Mouse (Mus musculus) frontal cortex, postnatal 14 days (tissue): ENCODE measurements around the gene Olfr784.
"Not testable (repeated sequence)": the region's sequence is repeated elsewhere in the genome, so short reads cannot be mapped to it uniquely, and the experiment has no call there.

Experiments used
- DNase-seq, 2 experiments: peaks; one replicate each; pipeline ENCODE4 v3.0.0; 2022; ENCODE audit warnings: low spot score in 2 of 2

Olfr784 gene

DNA sequence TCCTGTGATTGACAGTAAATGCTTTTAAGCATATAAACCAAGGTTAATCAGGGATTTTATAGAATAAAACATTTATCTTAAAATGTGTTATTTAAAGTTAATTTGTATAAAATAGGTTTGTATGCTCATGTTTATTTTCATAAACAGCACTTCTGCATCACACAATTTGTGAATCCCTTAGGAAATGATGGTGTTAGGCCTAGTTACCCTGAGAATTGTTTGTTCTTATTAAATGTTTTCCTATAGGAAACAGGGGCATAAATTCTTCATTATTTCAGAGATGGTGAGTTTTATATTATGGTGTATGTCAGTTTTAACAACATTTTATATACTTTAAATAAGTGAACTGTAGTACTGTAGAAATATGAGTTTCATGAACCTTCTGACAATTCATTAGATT, at the start of gene Olfr784:
Olfr784 (plus strand) TSS at position 301 of the 400 bp plus-strand sequence.
- no peak for DNase-seq

DNA sequence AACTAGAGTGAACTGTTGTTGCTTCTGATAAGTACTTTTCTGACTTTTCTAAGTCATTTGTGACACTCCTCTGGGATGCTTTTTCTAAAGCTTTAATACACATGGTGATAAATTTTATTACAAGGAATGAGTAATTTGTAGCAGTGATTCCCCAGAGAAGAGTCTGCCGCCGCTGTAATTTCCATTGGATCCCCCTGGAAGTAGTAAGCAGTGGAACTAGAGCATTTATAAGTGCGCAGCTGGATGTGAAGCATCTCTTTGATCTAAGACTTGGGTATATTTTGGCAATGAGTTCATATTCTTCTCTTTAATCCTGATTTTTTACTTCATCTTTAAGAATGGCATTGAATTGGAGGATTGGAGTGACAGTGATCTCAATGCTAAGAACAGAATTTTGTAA, 35.3 kb upstream of the Olfr784 start, which contains the start of gene Olfr782:
Olfr782 (plus strand) TSS at position 301 of the 400 bp plus-strand sequence.
- no peak for DNase-seq

DNA sequence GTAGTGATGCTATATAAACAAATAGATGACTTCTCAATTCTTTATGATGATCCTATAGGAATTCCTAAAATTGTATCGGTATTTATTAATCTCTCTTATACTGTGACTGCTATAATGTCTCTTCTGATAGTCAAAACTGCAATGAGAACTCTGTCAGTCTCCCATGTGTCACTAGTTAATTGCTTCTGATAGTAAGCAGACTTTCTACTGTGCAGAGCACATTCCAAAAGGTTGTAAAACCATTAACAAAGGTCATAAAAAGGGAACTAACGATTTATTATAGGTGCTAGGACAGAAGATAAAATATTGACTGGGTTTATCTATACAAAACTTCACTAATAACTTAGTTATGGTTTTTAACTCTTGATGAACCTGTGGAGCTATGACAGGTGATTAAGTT, 31.4 kb upstream of the Olfr784 start:
- DNase-seq = not testable (repeated sequence)

DNA sequence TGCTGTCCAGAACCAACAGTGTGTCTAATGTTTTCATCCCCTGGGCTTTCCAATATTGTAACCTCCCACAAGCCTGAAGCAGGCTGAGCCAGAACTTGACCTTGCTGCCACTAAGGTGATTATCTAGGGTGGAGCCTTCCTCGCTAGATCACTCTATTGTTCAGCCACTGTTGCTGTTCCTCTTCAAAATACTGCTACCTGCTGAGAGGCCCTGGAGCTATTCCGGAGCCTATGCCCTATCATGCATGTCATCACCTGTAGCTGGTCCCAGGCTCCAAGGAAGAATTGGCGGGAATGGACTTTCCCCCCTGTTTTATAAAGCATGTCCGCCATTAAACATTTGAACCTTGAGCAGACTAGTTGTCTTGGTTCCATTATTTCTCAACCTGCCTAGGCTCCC, 27.4 kb upstream of the Olfr784 start:
- not testable (repeated sequence) for DNase-seq

DNA sequence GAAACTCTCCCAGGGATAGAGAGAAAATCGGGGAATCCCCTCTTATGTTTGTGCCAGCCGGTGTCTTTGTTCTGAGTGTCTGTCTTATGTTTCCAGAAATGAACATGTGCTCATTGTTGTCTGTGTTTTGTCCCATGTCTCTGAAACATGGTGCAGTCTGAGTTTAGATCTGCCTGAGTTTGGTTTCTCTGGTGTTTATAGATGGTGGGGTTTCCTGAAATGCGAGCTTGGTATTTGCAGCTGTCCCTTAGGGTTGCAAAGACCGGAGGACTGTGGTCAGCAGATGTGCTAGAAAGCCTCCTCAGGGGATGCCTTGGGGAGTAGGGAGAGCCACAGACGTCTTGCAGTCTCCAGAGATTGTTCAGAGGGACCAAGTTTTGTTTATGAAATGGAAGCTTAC, 26.6 kb upstream of the Olfr784 start:
- no peak for DNase-seq

DNA sequence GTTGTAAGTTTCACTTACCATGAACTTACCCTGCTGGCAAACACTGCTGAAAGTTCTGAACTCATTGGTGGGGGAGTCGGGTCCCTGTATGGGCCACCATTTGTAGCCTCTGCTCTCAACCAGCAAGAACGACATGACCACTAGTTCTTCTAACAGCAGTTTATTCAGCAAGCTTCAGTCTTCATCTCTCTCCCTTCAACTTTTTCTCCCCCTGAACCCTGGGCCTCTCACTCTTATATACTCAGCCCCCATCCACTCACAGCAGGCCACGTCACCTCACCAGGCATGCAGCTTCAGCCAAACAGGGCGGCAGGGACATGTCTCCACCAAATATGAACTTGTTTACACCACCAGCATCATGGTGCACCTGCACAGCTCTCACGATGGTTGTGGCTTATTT, 9.8 kb upstream of the Olfr784 start:
- DNase-seq = not testable (repeated sequence)

DNA sequence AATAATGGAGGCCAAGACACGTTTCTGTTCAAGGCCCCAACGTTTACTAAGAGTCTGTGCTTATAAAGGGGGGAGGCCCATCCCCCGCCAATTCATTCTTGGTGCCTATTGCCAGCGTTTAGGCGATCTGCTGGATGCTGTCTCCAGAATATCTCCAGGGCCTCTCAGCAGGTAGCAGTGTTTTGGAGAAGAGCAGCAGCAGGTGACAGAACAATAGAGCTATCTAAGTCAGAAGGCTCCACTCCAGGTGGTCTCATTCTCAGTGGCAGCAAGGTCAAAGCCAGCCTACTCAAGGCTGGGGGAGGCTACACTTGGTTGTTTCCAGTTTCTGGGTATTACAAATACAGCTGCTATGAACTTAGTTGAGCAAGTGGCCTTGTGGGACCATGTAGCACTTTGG, 17.0 kb downstream of the Olfr784 start:
- no peak for DNase-seq

DNA sequence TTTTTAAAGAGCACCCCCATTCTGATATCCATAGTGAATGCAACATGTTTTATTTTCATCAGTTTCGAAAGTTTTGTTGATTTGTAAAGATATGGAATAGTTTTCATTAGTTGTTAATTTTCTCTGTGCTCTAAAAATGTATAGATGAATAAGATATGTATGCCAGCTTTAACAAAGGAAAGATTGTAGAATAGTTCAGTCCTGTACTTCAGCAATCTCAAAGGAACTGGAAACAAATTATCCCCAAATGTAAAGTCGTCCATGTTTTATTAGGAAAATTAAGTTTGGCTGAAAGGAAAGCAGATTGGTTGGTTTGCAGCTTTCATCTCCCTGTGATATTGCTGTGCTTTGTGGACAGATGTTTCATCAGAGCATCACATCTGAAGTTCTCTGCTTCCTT, 21.2 kb downstream of the Olfr784 start, which contains the start of gene Olfr785:
Olfr785 (plus strand) TSS at position 301 of the 400 bp plus-strand sequence.
- DNase-seq = no peak

DNA sequence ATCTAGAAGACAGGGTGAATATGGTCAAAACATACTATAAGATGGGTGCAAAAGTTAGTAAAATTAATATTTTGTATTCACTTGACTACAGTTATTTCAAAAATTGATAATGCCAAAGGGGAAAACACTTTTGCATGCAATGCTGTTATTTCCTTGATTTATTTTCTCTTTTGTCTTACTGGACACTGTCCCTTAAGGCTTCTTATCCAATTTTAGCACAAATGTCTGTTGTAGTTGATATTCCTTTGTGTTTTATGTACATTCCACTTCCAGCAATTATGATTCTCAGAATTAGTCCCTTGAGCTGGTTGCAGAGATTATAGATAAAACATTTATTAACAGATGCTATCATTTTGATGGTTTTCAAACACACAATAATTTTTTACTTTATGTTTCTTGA, 43.1 kb downstream of the Olfr784 start, which contains the start of gene Olfr786:
Olfr786 (plus strand) TSS at position 301 of the 400 bp plus-strand sequence.
- no peak for DNase-seq
